Mouse (Mus musculus) kidney, postnatal 36 days (tissue): ENCODE data around the gene Aida.
"Not testable (repeated sequence)": the region's sequence is repeated elsewhere in the genome, so short reads cannot be mapped to it uniquely, and the experiment has no call there.

Experiments
- DNase-seq, 2 experiments: peaks; one replicate each; pipeline ENCODE4 v3.0.0; 2021 to 2022; ENCODE audit warnings: mixed read lengths in 2 of 2

Aida gene

DNA sequence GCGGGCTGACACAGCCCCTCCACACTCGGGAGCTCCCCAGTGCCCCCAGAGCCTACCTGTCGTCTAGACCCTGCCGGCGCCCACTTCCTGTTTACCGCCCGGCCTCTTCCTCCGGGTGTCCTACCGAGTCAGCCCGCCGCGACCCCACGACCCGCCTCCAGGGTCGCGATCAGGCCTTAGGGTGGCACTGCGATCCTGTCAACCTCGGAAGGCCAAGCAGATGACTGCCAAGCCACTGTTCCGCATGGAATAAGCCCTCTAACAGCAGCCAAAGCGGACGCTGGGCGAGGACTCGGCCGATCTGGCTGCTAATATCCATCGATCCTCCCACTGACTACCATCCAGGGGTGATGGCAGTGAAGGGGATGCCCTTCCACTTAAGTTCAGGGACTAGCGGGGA lies at the start of gene Aida:
TSS of gene Aida (plus strand) at position 126 of the 400 bp plus-strand sequence.
- DNase-seq: peak; percentile 34 to 62

DNA sequence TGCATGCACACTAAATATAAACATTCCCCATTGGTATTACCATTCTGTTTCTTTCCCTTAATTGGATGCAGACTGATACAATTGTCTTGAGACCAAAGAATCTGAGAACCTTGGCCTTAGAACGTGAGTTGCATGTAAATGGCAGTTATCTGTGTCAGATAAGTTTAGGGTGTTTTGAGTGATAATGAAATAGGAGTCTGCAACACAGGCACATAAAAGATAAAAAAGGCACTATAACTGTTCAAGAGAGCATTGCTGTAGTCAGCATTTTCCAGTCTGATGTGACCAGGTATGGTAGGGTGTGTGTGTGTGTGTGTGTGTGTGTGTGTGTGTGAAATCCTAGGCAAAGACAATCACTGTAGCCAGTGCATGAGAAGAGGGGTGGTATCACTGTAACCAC lies 48.2 kb upstream of the Aida start:
- no peak for DNase-seq

GRCm38 (mm10) chr1:183250612-183251011 lies 45.8 kb upstream of the Aida start:
- no peak for DNase-seq

GRCm38 (mm10) chr1:183251818-183252217 lies 44.6 kb upstream of the Aida start:
- DNase-seq: no peak

- DNase-seq: no peak
Measured at GRCm38 (mm10) chr1:183252574-183252973, 43.8 kb upstream of the Aida start.

DNA sequence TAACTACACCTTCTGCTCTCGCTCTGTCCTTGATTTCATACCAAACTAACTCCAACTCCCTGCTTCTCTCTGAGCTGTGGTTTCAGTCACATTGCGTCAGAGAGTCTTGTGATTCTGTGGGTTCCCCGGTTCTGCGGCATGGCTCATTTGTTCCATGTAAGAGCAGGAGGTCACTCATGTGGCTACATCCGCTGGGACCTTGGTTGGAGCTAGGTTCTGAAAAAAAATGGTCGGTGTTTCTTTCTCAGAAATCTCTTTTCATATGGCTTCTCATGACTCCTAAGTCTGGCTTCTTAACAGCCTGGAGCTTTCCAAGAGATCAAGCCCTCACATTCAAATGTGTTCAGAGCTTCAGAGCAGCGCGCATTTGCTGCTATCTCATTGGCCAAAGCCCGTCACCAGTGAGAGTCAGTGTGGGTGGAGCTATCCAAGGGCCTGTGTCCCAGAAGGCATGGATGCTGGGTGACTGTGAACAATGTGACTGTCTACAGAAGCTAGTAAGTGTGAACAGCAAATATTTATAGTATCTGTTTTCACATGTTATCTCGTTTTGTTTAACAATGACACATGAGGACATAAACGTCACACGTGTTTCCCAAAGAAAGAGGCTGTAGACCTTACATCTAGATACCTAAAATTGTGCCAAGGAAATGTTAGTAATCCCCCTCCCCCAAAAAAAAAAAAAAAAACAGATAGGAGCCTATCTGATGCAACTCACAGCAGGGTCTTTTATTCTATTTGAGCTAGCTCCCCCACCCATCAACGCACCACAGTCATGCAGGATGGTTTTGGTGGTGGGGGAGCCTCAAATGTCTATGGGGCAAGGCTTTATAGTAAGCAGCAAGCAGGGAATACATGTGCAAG lies 32.0 kb upstream of the Aida start:
- peak in 1 of 2 experiments; percentile 2 for DNase-seq

DNA sequence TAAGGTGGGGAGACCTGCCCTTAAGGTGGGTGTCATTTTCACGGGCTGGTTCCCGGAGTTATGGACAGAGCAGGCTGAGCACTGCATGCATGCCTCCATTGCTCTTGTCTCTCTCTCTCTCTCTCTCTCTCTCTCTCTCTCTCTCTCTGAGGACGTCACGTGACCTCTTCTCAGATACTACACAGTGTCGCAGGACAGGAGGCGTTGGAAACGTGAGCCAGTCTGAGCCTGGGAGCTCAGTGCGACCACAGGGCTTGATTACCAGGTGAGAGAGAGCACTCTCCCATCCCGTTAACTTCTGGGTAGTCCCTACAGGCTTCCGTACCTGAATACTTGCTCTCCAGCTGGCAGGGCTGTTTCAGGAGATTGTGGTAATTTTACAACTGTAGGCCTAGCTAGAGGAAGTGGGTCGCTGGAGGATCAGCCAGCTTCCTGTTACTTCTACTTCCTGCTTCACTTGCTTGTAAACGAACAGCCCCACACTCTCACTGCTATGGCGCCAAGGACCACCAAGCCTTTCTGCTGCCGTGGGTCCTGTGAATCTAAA lies 30.4 kb upstream of the Aida start:
- DNase-seq: peak in 1 of 2 experiments; percentile 1

DNA sequence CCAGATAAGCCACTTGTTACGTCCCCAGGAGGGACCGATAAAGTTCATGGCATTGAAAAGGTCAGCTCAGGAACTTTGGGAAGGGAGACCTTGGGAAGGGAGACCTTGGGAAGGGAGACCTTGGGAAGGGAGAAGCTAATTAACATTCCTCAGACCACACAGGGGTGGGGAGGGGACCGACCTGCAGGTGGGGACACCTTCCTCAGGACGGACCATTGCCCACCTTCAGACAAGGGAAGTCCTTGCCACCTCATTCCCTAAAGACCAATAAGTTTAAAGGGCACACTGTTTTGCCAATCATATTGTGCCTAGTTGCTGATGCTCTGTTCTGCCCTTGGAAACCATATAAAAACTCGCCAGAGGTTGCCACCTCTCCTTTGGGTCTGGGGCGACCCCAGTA lies 28.7 kb upstream of the Aida start:
- no peak for DNase-seq

- DNase-seq: no peak
Measured at GRCm38 (mm10) chr1:183272867-183273818, 23.2 kb upstream of the Aida start.

DNA sequence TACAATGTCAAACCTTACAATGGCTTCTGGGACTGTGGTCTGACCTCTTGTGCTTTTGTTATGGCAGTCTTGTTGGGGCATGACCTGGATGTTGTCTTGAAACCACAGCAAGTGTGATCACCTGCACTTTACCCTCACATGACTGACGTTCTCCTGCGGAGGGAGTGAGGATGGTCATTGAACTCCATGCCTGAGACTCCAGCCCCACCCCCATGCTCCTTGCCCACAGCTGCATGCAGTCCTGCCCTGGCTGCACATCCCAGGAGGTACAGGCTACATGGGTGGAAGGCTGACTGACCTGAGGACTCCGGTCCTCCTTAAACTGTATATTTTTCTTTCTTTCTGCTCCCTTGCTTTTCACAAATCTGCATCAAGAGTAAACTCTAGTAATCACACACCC lies 22.0 kb upstream of the Aida start:
- DNase-seq: peak; percentile 76 to 86

DNA sequence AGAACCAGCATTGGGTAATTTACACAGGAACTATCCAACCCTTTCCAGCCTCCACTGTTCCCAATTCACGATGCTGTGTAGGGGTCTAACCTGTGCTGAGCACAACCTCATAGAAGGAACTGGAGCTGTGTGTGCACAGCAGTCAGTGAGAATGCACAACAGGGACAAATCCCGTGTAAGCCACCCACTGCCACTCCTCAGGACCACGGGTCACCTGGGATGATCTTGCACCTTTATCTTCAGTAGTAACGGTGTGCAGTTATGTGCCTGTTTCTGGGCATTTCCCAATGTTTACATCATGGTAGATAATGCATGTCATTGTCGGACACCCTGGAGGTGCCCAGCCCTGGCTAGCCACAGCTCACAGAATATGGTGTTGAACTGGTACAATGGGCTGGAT lies 20.6 kb upstream of the Aida start:
- no peak for DNase-seq

- DNase-seq: no peak
Measured at GRCm38 (mm10) chr1:183288351-183288750, 8.0 kb upstream of the Aida start.

DNA sequence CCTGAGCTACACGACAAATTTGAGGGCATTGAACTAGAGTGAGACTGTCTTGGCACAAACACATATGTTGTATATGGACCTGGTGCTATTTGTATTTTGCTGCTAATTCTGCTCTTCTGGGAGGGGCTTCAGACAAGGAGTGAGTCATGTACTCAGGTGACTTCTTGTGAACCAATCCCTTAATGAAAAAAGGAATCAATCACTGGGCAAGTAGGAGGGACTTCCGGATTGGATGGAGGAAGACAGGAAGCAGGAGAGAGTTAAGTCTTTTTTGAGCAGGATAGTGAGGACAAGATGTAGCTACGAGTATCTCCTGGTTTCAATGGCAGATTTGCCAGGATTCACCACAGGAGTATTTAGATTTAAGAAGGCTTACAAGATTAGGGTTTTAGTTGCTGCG lies 6.8 kb upstream of the Aida start:
- no peak for DNase-seq

GRCm38 (mm10) chr1:183296877-183297383 lies 540 bp downstream of the Aida start, which contains the start of gene Brox:
Brox (minus strand) TSS chr1:183297269.
- peak; percentile 96 to 99 for DNase-seq

DNA sequence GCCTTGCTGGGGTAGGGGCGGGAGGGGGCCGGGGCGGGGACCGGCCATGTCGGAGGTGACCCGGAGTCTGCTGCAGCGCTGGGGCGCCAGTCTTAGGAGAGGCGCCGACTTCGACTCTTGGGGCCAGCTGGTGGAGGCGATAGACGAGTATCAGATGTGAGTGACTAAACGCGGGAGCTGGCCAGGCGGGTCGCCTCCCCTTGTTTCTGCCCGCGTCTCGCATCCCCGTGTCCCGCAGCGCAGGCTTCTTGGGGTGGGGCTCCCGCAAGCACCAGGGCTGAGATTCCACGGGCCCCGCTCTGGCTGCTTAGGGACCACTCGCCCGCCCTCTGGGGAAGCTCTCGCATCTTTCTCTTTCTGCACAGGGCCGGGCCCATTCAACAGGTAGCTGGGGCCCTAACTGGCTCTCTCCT lies 1.1 kb downstream of the Aida start:
- no peak for DNase-seq

- peak; percentile 35 to 38 for DNase-seq
Measured at GRCm38 (mm10) chr1:183297886-183298489, 1.6 kb downstream of the Aida start.

DNA sequence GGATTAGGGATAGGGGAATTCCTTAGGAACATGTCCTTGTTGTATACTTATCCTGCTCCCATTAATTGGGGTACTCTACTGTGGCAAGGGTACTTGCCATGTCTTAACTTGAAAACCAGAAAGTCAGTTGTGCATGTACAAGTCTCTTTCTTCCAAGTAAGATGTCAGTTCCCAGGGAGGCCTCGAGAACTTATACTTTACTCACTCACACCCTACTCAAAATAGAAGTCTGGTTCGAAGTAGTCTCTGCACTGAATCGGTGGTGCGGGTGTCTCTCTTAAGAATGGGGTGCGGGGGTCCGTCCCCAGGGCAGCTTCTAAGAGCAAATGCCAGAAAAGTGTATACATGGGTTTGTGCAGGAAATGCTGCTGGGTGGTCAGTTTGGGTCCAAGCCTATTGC lies 2.8 kb downstream of the Aida start:
- DNase-seq: peak; percentile 86 to 91

- no peak for DNase-seq
Measured at GRCm38 (mm10) chr1:183307555-183307954, 11.2 kb downstream of the Aida start.

- no peak for DNase-seq
Measured at GRCm38 (mm10) chr1:183308476-183308875, 12.1 kb downstream of the Aida start.

DNA sequence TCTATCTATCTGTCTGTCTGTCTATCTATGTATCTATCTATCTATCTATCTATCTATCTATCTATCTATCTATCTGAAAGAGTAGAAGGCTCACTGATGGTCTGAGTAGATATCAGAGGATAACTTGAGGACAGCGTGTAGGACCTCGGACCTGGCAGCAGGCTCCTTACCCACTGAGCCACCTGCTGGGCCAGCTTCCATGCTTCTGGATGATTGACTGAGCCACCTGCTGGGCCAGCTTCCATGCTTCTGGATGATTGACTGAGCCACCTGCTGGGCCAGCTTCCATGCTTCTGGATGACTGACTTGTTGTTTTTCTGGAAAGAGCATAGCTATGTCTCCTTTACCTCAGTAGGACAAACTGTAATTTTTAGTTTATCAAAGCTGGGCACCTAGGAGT lies 13.2 kb downstream of the Aida start:
- DNase-seq: not testable (repeated sequence)

DNA sequence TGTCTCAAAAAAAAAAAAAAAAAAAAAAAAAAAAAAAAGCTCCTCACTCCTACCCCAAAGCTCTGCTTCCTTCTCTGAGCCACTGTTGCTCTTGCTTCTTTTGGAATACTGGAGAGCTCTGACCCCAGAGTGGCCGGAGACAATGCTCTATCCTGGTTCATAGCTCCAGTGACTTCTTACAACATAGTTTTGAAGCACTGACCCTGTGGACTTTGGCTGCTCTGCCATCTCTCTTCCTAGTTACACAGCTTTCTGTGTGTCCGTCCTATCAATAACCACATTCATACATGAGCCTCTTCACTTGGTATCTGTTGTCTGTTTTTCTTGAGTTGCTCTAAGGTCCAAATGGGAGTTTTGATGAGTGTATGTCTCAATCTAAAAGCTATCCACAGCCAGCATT lies 15.7 kb downstream of the Aida start:
- DNase-seq: no peak

DNA sequence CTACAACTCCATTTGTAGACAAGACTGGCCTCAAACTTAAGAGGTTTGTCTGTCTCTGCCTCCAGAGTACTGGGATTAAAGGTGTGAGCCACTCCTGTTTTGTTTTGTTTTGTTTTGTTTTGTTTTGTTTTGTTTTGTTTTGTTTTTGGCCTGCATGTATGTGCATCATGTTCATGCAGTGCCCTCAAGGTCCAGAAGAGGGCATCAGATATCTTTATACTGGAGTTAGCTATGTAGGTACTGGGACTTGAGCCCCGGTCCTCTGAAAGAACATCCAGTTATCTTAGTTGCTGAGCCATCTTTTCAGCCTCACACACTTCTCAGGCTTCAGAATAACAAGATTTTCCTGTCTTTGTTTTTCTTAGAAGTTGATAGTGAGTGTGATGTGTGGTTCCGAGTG lies 19.4 kb downstream of the Aida start:
- peak in 1 of 2 experiments; percentile 53 for DNase-seq

DNA sequence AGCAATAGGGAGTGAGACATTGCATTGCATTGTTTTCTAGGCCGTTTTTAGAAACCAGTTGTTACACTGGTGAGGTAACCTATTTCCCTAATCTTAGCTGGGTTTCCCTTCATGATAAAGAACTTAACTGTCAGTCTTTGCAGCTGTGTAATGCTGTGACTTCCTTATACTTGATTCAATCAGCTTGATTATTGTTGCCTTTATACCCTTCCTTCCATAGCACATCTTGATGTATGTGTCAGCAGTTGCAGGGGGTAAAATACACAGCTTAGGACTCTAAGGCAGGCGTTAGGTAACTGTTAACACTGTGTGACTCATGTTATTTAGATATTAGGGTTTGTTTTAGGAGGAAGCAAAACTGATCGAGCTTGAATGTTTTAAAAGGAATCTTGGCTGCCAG lies 24.3 kb downstream of the Aida start:
- DNase-seq: no peak
